Mouse (Mus musculus) C2C12 (cell line): ENCODE measurements around the gene Erf. TPM values are rescaled to one million over a fixed set of nuclear protein-coding genes. Genes with fewer than 3 reads are reported as not detected.

Source experiments
- H3K27me3 ChIP-seq: one replicate; pipeline ENCODE4 v1.6.1; 2011; ENCODE audit not compliant: control insufficient read depth, insufficient read depth, insufficient read length
- H3K36me3 ChIP-seq: one replicate; pipeline ENCODE4 v1.6.1; 2011; ENCODE audit not compliant: control insufficient read depth, insufficient read depth
- H3K4me3 ChIP-seq: one replicate; pipeline ENCODE4 v1.5.1; 2011; ENCODE audit warnings: mild to moderate bottlenecking, control low read depth; ENCODE audit not compliant: poor library complexity, insufficient read depth, severe bottlenecking
- H3K79me2 ChIP-seq: one replicate; pipeline ENCODE4 v1.6.1; 2011; ENCODE audit not compliant: control insufficient read depth, insufficient read depth
- H3K79me3 ChIP-seq: one replicate; pipeline ENCODE4 v1.6.1; 2011; ENCODE audit warnings: low read depth, control low read depth
- H3ac ChIP-seq: one replicate; pipeline ENCODE3; 2011; ENCODE audit warnings: low read depth; ENCODE audit not compliant: control insufficient read depth, insufficient read length
- CEBPB ChIP-seq: IDR thresholded peaks from one replicate; pipeline ENCODE4 v1.6.1; 2011; ENCODE audit warnings: low read depth, mild to moderate bottlenecking, control low read depth, moderate library complexity
- CTCF ChIP-seq: IDR thresholded peaks from one replicate; pipeline ENCODE4 v1.5.1; 2011; ENCODE audit not compliant: control insufficient read depth, insufficient read depth, insufficient read length
- FOSL1 ChIP-seq: IDR thresholded peaks from one replicate; pipeline ENCODE4 v1.8.0; 2011; ENCODE audit warnings: mild to moderate bottlenecking, low read length; ENCODE audit not compliant: poor library complexity, insufficient read depth, severe bottlenecking
- MAX ChIP-seq: IDR thresholded peaks from one replicate; pipeline ENCODE4 v1.6.1; 2011; ENCODE audit warnings: mild to moderate bottlenecking, control low read depth
- MYOD1 ChIP-seq: IDR thresholded peaks from one replicate; pipeline ENCODE4 v1.6.1; 2011; ENCODE audit warnings: low read depth; ENCODE audit not compliant: control insufficient read depth, insufficient read length
- MYOG ChIP-seq: IDR thresholded peaks from one replicate; pipeline ENCODE4 v1.6.1; 2011; ENCODE audit not compliant: control insufficient read depth, insufficient read length; ENCODE audit errors: extremely low read depth
- USF1 ChIP-seq: IDR thresholded peaks from one replicate; pipeline ENCODE4 v1.6.1; 2011; ENCODE audit warnings: low read depth, mild to moderate bottlenecking, control low read depth, moderate library complexity
- polyA plus RNA-seq: library from polyadenylated mRNA; unstranded; fragments of >200 nt; fragmentation: generic; extraction: Trizol; gene quantifications from one replicate; pipeline ENCODE4 v1.2.1, GENCODE M21; 2012; ENCODE audit warnings: missing spikeins

The Erf gene
- polyA plus RNA-seq, 1 experiment, result 61.8 TPM

GRCm38 (mm10) chr7:25293191-25293739 is 42.7 kb upstream of the Erf start:
- TF ChIP-seq CTCF, result no peak
- TF ChIP-seq CEBPB, result no peak
- no peak for TF ChIP-seq MYOD1
- no peak for TF ChIP-seq FOSL1
- TF ChIP-seq USF1, result no peak
- TF ChIP-seq MYOG, result no peak
- no peak for TF ChIP-seq MAX
- Histone ChIP-seq H3K27me3 (no peaks in the 10 kb centered on the region), H3K4me3 (no peak overlapping the region), H3K79me3 (no peaks in the 10 kb centered on the region), H3K79me2 (peaks cover 6% of the 10 kb centered on the region), H3K36me3 (peaks cover 36% of the 10 kb centered on the region), H3ac (no peak overlapping the region)

DNA sequence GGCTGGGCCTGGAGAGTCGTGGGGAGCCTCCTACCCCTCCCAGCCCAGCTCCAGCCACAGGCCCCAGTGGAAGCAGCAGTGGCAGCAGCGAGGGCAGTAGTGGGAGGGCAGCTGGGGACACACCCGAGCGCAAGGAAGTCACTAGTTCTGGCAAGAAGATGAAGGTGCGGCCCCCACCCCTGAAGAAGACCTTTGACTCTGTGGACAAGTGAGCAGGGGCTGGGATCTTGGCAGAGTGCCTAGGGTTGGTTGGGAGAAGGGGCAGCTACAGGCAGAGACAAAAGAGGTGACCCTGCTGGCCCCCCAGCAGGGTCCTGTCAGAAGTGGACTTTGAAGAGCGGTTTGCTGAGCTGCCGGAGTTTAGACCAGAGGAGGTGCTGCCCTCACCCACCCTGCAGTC is 41.5 kb upstream of the Erf start:
- Histone ChIP-seq H3K36me3 (peaks cover 46% of the 10 kb centered on the region), H3K4me3 (no peak overlapping the region)

GRCm38 (mm10) chr7:25290911-25291310 is 40.4 kb upstream of the Erf start:
- H3ac ChIP-seq, result no peak overlapping the region
- peaks cover 3% of the 10 kb centered on the region for H3K79me3 ChIP-seq
- H3K27me3 ChIP-seq, result no peaks in the 10 kb centered on the region
- no peak overlapping the region for H3K4me3 ChIP-seq
- no peaks in the 10 kb centered on the region for H3K79me2 ChIP-seq
- TF ChIP-seq CEBPB, result no peak
- no peak for TF ChIP-seq FOSL1
- TF ChIP-seq MYOG, result no peak
- no peak for TF ChIP-seq MYOD1
- no peak for TF ChIP-seq CTCF
- no peak for TF ChIP-seq MAX
- TF ChIP-seq USF1, result no peak
- peaks cover 55% of the 10 kb centered on the region for H3K36me3 ChIP-seq

More for the DNA sequence above, 41.5 kb upstream of the Erf start:
- TF ChIP-seq CTCF, result no peak
- TF ChIP-seq USF1, result no peak
- TF ChIP-seq MAX, result no peak
- no peak for TF ChIP-seq CEBPB
- no peak for TF ChIP-seq MYOD1
- TF ChIP-seq FOSL1, result no peak
- no peak for TF ChIP-seq MYOG
- Histone ChIP-seq H3ac (no peak overlapping the region), H3K27me3 (no peaks in the 10 kb centered on the region), H3K79me3 (no peaks in the 10 kb centered on the region), H3K79me2 (peaks cover 5% of the 10 kb centered on the region)

GRCm38 (mm10) chr7:25290463-25290862 is 39.9 kb upstream of the Erf start:
- H3K4me3 ChIP-seq, result no peak overlapping the region
- H3K36me3 ChIP-seq, result peaks cover 58% of the 10 kb centered on the region
- no peaks in the 10 kb centered on the region for H3K27me3 ChIP-seq

DNA sequence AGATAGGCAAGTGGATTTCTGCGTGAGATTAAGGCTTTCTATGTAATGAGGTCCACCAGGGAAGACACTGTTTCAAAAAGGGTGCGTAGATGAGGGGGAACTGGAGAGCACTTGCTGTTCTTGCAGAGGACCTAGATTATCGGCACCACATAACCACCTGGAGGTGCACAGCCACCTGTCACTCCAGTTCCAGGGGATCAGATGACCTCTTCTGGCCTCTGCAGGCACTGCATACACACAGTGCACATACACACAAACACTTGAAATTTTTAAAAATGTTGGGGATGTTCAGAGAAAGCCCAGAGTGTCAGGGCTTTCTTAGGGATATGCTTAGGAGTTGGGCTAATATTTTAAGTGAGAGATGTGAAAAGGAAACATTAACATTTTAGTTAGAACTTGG is 39.4 kb upstream of the Erf start:
- Histone ChIP-seq H3K79me2 (peaks cover 3% of the 10 kb centered on the region), H3K36me3 (peaks cover 58% of the 10 kb centered on the region), H3K27me3 (no peaks in the 10 kb centered on the region), H3K79me3 (peaks cover 3% of the 10 kb centered on the region), H3ac (no peak overlapping the region), H3K4me3 (no peak overlapping the region)
- TF ChIP-seq CTCF, result no peak
- no peak for TF ChIP-seq MYOD1
- TF ChIP-seq CEBPB, result no peak

More at GRCm38 (mm10) chr7:25290463-25290862, 39.9 kb upstream of the Erf start:
- no peak overlapping the region for H3ac ChIP-seq
- no peak for TF ChIP-seq MYOD1
- TF ChIP-seq MYOG, result no peak
- no peak for TF ChIP-seq MAX
- TF ChIP-seq FOSL1, result no peak
- no peaks in the 10 kb centered on the region for H3K79me2 ChIP-seq
- peaks cover 3% of the 10 kb centered on the region for H3K79me3 ChIP-seq

- Histone ChIP-seq H3K27me3 (no peaks in the 10 kb centered on the region), H3K4me3 (no peak overlapping the region), H3ac (no peak overlapping the region), H3K79me2 (peaks cover 15% of the 10 kb centered on the region), H3K79me3 (peaks cover 7% of the 10 kb centered on the region), H3K36me3 (peaks cover 53% of the 10 kb centered on the region)
- TF ChIP-seq CTCF (no peak), FOSL1 (no peak), USF1 (no peak), MAX (no peak), MYOG (no peak), CEBPB (no peak), MYOD1 (no peak)
Observed at GRCm38 (mm10) chr7:25288721-25289120, 38.2 kb upstream of the Erf start.
